In genomic region chr1:123887243-123887642, GRCm38 (mm10) we compare ENCODE assay signal across 27 mouse cellular contexts.
DNase-seq lines count a peak whose midpoint lies in the region; ATAC-seq lines count a peak whose summit lies in the region.
"Had no signal": no experiment of that assay in that cellular context is flagged by ENCODE, and none has a peak within 500 bp of the region (broad histone marks: within the 10 kb centered on the region; RNA-seq: fewer than 3 reads in every experiment).

No protein-coding gene starts in this region.

- H3K36me3 ChIP-seq in hindbrain, embryonic 15.5 days = no peaks in the 10 kb centered on the region
- no peaks in the 10 kb centered on the region for H3K36me3 ChIP-seq in hindbrain, embryonic 14.5 days (replicated peaks; ENCODE audit: control insufficient read depth, insufficient read depth)
- H3K36me3 ChIP-seq in kidney, embryonic 16.5 days (ENCODE audit: insufficient read depth, low read length) = no peaks in the 10 kb centered on the region
- no peaks in the 10 kb centered on the region for H3K36me3 ChIP-seq in midbrain, embryonic 13.5 days
- no peaks in the 10 kb centered on the region for H3K36me3 ChIP-seq in midbrain, embryonic 16.5 days (ENCODE audit: control insufficient read depth, insufficient read depth, low read length)
- H3K36me3 ChIP-seq: embryonic facial prominence, embryonic 10.5 days; embryonic facial prominence, embryonic 13.5 days; forebrain, embryonic 12.5 days; forebrain, embryonic 15.5 days; heart, embryonic 12.5 days; heart, embryonic 15.5 days; hindbrain, embryonic 10.5 days; hindbrain, embryonic 13.5 days had no signal

- no peaks in the 10 kb centered on the region for H3K27me3 ChIP-seq in hindbrain, embryonic 15.5 days
- no peaks in the 10 kb centered on the region for H3K27me3 ChIP-seq in hindbrain, embryonic 14.5 days (ENCODE audit: control insufficient read depth, insufficient read depth, low read length)
- H3K27me3 ChIP-seq in kidney, embryonic 16.5 days (ENCODE audit: insufficient read depth, low read length) = no peaks in the 10 kb centered on the region
- no peaks in the 10 kb centered on the region for H3K27me3 ChIP-seq in midbrain, embryonic 13.5 days
- no peaks in the 10 kb centered on the region for H3K27me3 ChIP-seq in midbrain, embryonic 16.5 days (ENCODE audit: control insufficient read depth, insufficient read depth, low read depth, low read length)
- H3K27me3 ChIP-seq: embryonic facial prominence, embryonic 13.5 days; forebrain, embryonic 12.5 days; forebrain, embryonic 15.5 days; heart, embryonic 12.5 days; heart, embryonic 15.5 days; hindbrain, embryonic 13.5 days had no signal

- H3K4me1 ChIP-seq in hindbrain, embryonic 15.5 days (replicated peaks) = no peaks in the 10 kb centered on the region
- H3K4me1 ChIP-seq in hindbrain, embryonic 14.5 days (replicated peaks; ENCODE audit: control insufficient read depth, insufficient read depth, low read length) = no peaks in the 10 kb centered on the region
- peaks cover 6% of the 10 kb centered on the region; the same call in 1 of the 2 replicates for H3K4me1 ChIP-seq in kidney, embryonic 16.5 days (ENCODE audit: insufficient read depth, low read length)
- H3K4me1 ChIP-seq in midbrain, embryonic 13.5 days (replicated peaks) = no peaks in the 10 kb centered on the region
- no peaks in the 10 kb centered on the region for H3K4me1 ChIP-seq in midbrain, embryonic 16.5 days (ENCODE audit: control insufficient read depth, insufficient read depth, low read length)
- H3K4me1 ChIP-seq: embryonic facial prominence, embryonic 10.5 days; embryonic facial prominence, embryonic 13.5 days; forebrain, embryonic 12.5 days; forebrain, embryonic 15.5 days; heart, embryonic 12.5 days; heart, embryonic 15.5 days; hindbrain, embryonic 10.5 days; hindbrain, embryonic 13.5 days had no signal

- no peak overlapping the region for H3K4me2 ChIP-seq in hindbrain, embryonic 15.5 days
- H3K4me2 ChIP-seq in hindbrain, embryonic 14.5 days (replicated peaks) = no peak overlapping the region
- no peak overlapping the region for H3K4me2 ChIP-seq in kidney, embryonic 16.5 days (replicated peaks; ENCODE audit: low read depth, low read length)
- no peak overlapping the region for H3K4me2 ChIP-seq in midbrain, embryonic 13.5 days (replicated peaks)
- no peak overlapping the region for H3K4me2 ChIP-seq in midbrain, embryonic 16.5 days (ENCODE audit: low read length)
- H3K4me2 ChIP-seq: embryonic facial prominence, embryonic 13.5 days; forebrain, embryonic 12.5 days; forebrain, embryonic 15.5 days; heart, embryonic 12.5 days; heart, embryonic 15.5 days; hindbrain, embryonic 13.5 days had no signal

- no peak overlapping the region for H3K27ac ChIP-seq in hindbrain, embryonic 15.5 days (replicated peaks)
- no peak overlapping the region for H3K27ac ChIP-seq in hindbrain, embryonic 14.5 days
- H3K27ac ChIP-seq in kidney, embryonic 16.5 days (ENCODE audit: low read length) = no peak overlapping the region
- no peak overlapping the region for H3K27ac ChIP-seq in midbrain, embryonic 13.5 days
- no peak overlapping the region for H3K27ac ChIP-seq in midbrain, embryonic 16.5 days (ENCODE audit: low read length)
- H3K27ac ChIP-seq: embryonic facial prominence, embryonic 10.5 days; embryonic facial prominence, embryonic 13.5 days; forebrain, embryonic 12.5 days; forebrain, embryonic 15.5 days; heart, embryonic 15.5 days; hindbrain, embryonic 10.5 days; hindbrain, embryonic 13.5 days had no signal

- no peak overlapping the region for H3K4me3 ChIP-seq in hindbrain, embryonic 15.5 days
- no peak overlapping the region for H3K4me3 ChIP-seq in hindbrain, embryonic 14.5 days (replicated peaks; ENCODE audit: low read length)
- H3K4me3 ChIP-seq in kidney, embryonic 16.5 days (ENCODE audit: low read length) = no peak overlapping the region
- H3K4me3 ChIP-seq in midbrain, embryonic 13.5 days (replicated peaks) = no peak overlapping the region
- H3K4me3 ChIP-seq in midbrain, embryonic 16.5 days (ENCODE audit: low read depth, low read length) = no peak overlapping the region
- H3K4me3 ChIP-seq: embryonic facial prominence, embryonic 10.5 days; embryonic facial prominence, embryonic 13.5 days; erythroblast, embryonic 14.5 days; forebrain, embryonic 12.5 days; forebrain, embryonic 15.5 days; heart, embryonic 12.5 days; heart, embryonic 15.5 days; hindbrain, embryonic 10.5 days; hindbrain, embryonic 13.5 days had no signal

- H3K9ac ChIP-seq in hindbrain, embryonic 15.5 days = no peak overlapping the region
- H3K9ac ChIP-seq in hindbrain, embryonic 14.5 days = no peak overlapping the region
- no peak overlapping the region for H3K9ac ChIP-seq in kidney, embryonic 16.5 days (replicated peaks; ENCODE audit: low read length)
- no peak overlapping the region for H3K9ac ChIP-seq in midbrain, embryonic 13.5 days (replicated peaks)
- H3K9ac ChIP-seq in midbrain, embryonic 16.5 days (ENCODE audit: low read depth, low read length) = no peak overlapping the region
- H3K9ac ChIP-seq: embryonic facial prominence, embryonic 13.5 days; forebrain, embryonic 12.5 days; forebrain, embryonic 15.5 days; heart, embryonic 12.5 days; heart, embryonic 15.5 days; hindbrain, embryonic 13.5 days had no signal

- H3K9me3 ChIP-seq in hindbrain, embryonic 15.5 days = no peaks in the 10 kb centered on the region
- H3K9me3 ChIP-seq in hindbrain, embryonic 14.5 days (ENCODE audit: control insufficient read depth, low read length) = no peaks in the 10 kb centered on the region
- H3K9me3 ChIP-seq in kidney, embryonic 16.5 days (ENCODE audit: low read length) = no peaks in the 10 kb centered on the region
- H3K9me3 ChIP-seq in midbrain, embryonic 13.5 days = no peaks in the 10 kb centered on the region
- H3K9me3 ChIP-seq in midbrain, embryonic 16.5 days (replicated peaks; ENCODE audit: control insufficient read depth, low read length, poor library complexity, severe bottlenecking) = no peaks in the 10 kb centered on the region
- H3K9me3 ChIP-seq: embryonic facial prominence, embryonic 10.5 days; embryonic facial prominence, embryonic 13.5 days; forebrain, embryonic 12.5 days; forebrain, embryonic 15.5 days; heart, embryonic 12.5 days; heart, embryonic 15.5 days; hindbrain, embryonic 10.5 days; hindbrain, embryonic 13.5 days had no signal

- 36% methylated on average over 1 of the region's 1 CpGs for WGBS in hindbrain, embryonic 15.5 days
- WGBS in hindbrain, embryonic 14.5 days = 48% methylated on average over 1 of the region's 1 CpGs
- WGBS in kidney, embryonic 16.5 days = 16% methylated on average over 1 of the region's 1 CpGs
- WGBS in midbrain, embryonic 13.5 days = 62% methylated on average over 1 of the region's 1 CpGs
- 57% methylated on average over 1 of the region's 1 CpGs for WGBS in midbrain, embryonic 16.5 days

- no peak for DNase-seq in hindbrain, embryonic 14.5 days (ENCODE audit: low spot score)
- DNase-seq in kidney, adult 9 months = no peak
- DNase-seq: adrenal gland, adult 8-10 months; adrenal gland, postnatal 25 days; cerebellum, adult 11-12 months; cerebellum, adult 8-10 months; cerebellum, postnatal 10 days; cerebellum, postnatal 36 days; embryo, embryonic 11 days; gastrocnemius, postnatal 25 days; heart, adult 18-20 months; heart, postnatal 10 days; heart, postnatal 36 days had no signal

- ATAC-seq in hindbrain, embryonic 15.5 days (ENCODE audit: low FRiP score, low read depth) = peak; percentile 59; the same call in 1 of the 2 replicates
- ATAC-seq in hindbrain, embryonic 14.5 days (ENCODE audit: low FRiP score) = no peak
- peak; percentile 69; the same call in 1 of the 2 replicates for ATAC-seq in kidney, embryonic 16.5 days (ENCODE audit: low FRiP score, low TSS enrichment)
- 0 out of 2 replicates have a peak, but pooled peaks have one; percentile 24 for ATAC-seq in midbrain, embryonic 13.5 days
- no peak for ATAC-seq in midbrain, embryonic 16.5 days
- ATAC-seq: activated CD4-positive, CD25-positive, alpha-beta regulatory T cell, adult 4 months; forebrain, embryonic 15.5 days had no signal

Comparison
In these comparisons a context has a peak if more than half of its experiments do, and no peak if none do; other contexts are left out.
1. ATAC-seq: peak in hindbrain, embryonic 15.5 days (single experiment), kidney, embryonic 16.5 days (single experiment) and midbrain, embryonic 13.5 days (single experiment); none in hindbrain, embryonic 14.5 days (single experiment) and midbrain, embryonic 16.5 days (single experiment).